Mouse (Mus musculus) intestine, embryonic 16.5 days (tissue): Measurements from ENCODE around the gene Bcs1l. TPM values are rescaled to one million over a fixed set of nuclear protein-coding genes. Genes with fewer than 3 reads are reported as not detected.

Source experiments
- ATAC-seq: fragments of 200-750 bp; cut with Nextera tagmentation; 2 replicates; pipeline ENCODE4 v1.8.0; 2017; ENCODE audit warnings: moderate TSS enrichment, moderate library complexity
- H3K27ac ChIP-seq: fragments of 300-500 bp; sonication (generic); 2 replicates; pipeline ENCODE4 v1.5.1; 2014; ENCODE audit warnings: mild to moderate bottlenecking, low read length
- H3K27me3 ChIP-seq: fragments of 300-500 bp; sonication (generic); replicated peaks from 2 replicates; pipeline ENCODE4 v1.6.1; 2014; ENCODE audit warnings: low read length, control low read depth, mixed read lengths; ENCODE audit not compliant: control insufficient read depth, insufficient read depth
- H3K36me3 ChIP-seq: fragments of 300-500 bp; sonication (generic); 2 replicates; pipeline ENCODE4 v1.6.1; 2014; ENCODE audit warnings: low read length, control low read depth; ENCODE audit not compliant: control insufficient read depth, insufficient read depth
- H3K4me1 ChIP-seq: fragments of 300-500 bp; sonication (generic); 2 replicates; pipeline ENCODE4 v1.6.1; 2014; ENCODE audit warnings: low read length, control low read depth, mixed read lengths; ENCODE audit not compliant: control insufficient read depth, insufficient read depth
- H3K4me2 ChIP-seq: fragments of 300-500 bp; sonication (generic); 2 replicates; pipeline ENCODE4 v1.6.1; 2014; ENCODE audit warnings: low read depth, low read length, control low read depth
- H3K4me3 ChIP-seq: fragments of 300-500 bp; sonication (generic); 2 replicates; pipeline ENCODE4 v1.5.1; 2014; ENCODE audit warnings: mild to moderate bottlenecking, low read length
- H3K9ac ChIP-seq: fragments of 300-500 bp; sonication (generic); 2 replicates; pipeline ENCODE4 v1.6.1; 2014; ENCODE audit warnings: low read depth, low read length
- H3K9me3 ChIP-seq: fragments of 300-500 bp; sonication (generic); 2 replicates; pipeline ENCODE4 v1.6.1; 2016; ENCODE audit warnings: low read length, control low read depth; ENCODE audit not compliant: control insufficient read depth
- WGBS: fragments of 180-500 bp; shearing (Covaris S2); extraction: QIAGEN DNeasy Blood & Tissue Kit; methylation state at CpG from one replicate; pipeline ENCODE4 v1.1.7; 2014; 5-methylcytosine and 5-hydroxymethylcytosine counted together
- polyA plus RNA-seq: library from polyadenylated mRNA; unstranded; fragments of >200 nt; fragmentation: Nextera tagmentation; extraction: Ambion mirVana; gene quantifications from 2 replicates; pipeline ENCODE4 v1.2.1, GENCODE M21; 2015

Bcs1l gene
- polyA plus RNA-seq, 1 experiment from 2014 or later, result 23.3 TPM

GRCm38 (mm10) chr1:74584616-74585398, 3.3 kb upstream of the Bcs1l start:
- Histone ChIP-seq H3K36me3 (peaks cover under 1% of the 10 kb centered on the region; the same call in 1 of the 2 replicates), H3K9me3 (no peaks in the 10 kb centered on the region), H3K9ac (no peak overlapping the region), H3K4me3 (no peak overlapping the region), H3K4me1 (peaks cover 15% of the 10 kb centered on the region), H3K4me2 (no peak overlapping the region), H3K27me3 (no peaks in the 10 kb centered on the region), H3K27ac (no peak overlapping the region)
- ATAC-seq, result no peak
- WGBS, result 94% methylated on average over 3 of the region's 3 CpGs

- Histone ChIP-seq H3K4me1 (peaks cover 15% of the 10 kb centered on the region), H3K4me3 (peak overlapping the region; percentile 87), H3K36me3 (no peaks in the 10 kb centered on the region; the same call in 1 of the 2 replicates), H3K9me3 (no peaks in the 10 kb centered on the region), H3K27me3 (no peaks in the 10 kb centered on the region), H3K9ac (peak overlapping the region; percentile 81), H3K27ac (peak overlapping the region; percentile 83), H3K4me2 (peak overlapping the region; percentile 78)
- WGBS, result 0% methylated on average over 24 of the region's 24 CpGs
- ATAC-seq, result no peak; the same call in 1 of the 2 replicates
These were observed 786 bp upstream of the Bcs1l start for GRCm38 (mm10) chr1:74587233-74587772.

GRCm38 (mm10) chr1:74594434-74594833, 6.3 kb downstream of the Bcs1l start:
- H3K4me3 ChIP-seq, result no peak overlapping the region
- H3K27me3 ChIP-seq, result no peaks in the 10 kb centered on the region
- H3K9ac ChIP-seq, result no peak overlapping the region
- 76% methylated on average over 8 of the region's 8 CpGs for WGBS
- no peaks in the 10 kb centered on the region for H3K4me1 ChIP-seq
- ATAC-seq, result no peak
- no peak overlapping the region for H3K4me2 ChIP-seq
- H3K27ac ChIP-seq, result no peak overlapping the region
- H3K9me3 ChIP-seq, result no peaks in the 10 kb centered on the region
- H3K36me3 ChIP-seq, result peaks cover 12% of the 10 kb centered on the region

GRCm38 (mm10) chr1:74600501-74601266, 12.6 kb downstream of the Bcs1l start:
- H3K27ac ChIP-seq, result peak overlapping the region; percentile 57; the same call in 1 of the 2 replicates
- H3K9ac ChIP-seq, result peak overlapping the region; percentile 85
- no peaks in the 10 kb centered on the region for H3K27me3 ChIP-seq
- 0 out of 2 replicates have a peak, but pooled peaks cover 4% of the 10 kb centered on the region for H3K36me3 ChIP-seq
- H3K4me3 ChIP-seq, result peak overlapping the region; percentile 89
- WGBS, result 8% methylated on average over 26 of the region's 26 CpGs
- ATAC-seq, result peak; percentile 78
- no peaks in the 10 kb centered on the region for H3K9me3 ChIP-seq
- H3K4me2 ChIP-seq, result peak overlapping the region; percentile 68
- peaks cover 10% of the 10 kb centered on the region for H3K4me1 ChIP-seq

- H3K9ac ChIP-seq, result peak within 1 kb of the TSS; percentile 85
- no peaks in the 10 kb centered on the region for H3K9me3 ChIP-seq
- 6% methylated on average over 25 of the region's 25 CpGs for WGBS
- peak within 1 kb of the TSS; percentile 68 for H3K4me2 ChIP-seq
- peak; percentile 92 for ATAC-seq
- 0 out of 2 replicates have a peak, but pooled peaks cover 4% of the 10 kb centered on the region for H3K36me3 ChIP-seq
- H3K27me3 ChIP-seq, result no peaks in the 10 kb centered on the region
- peaks cover 10% of the 10 kb centered on the region for H3K4me1 ChIP-seq
- H3K27ac ChIP-seq, result peak within 1 kb of the TSS; percentile 57; the same call in 1 of the 2 replicates
- H3K4me3 ChIP-seq, result peak within 1 kb of the TSS; percentile 89
These were observed 13.3 kb downstream of the Bcs1l start, which contains the start of the genes Rnf25 and Stk36 for GRCm38 (mm10) chr1:74601267-74601962. Gene Rnf25 (minus strand): TSS chr1:74601397. Gene Stk36 (plus strand): TSS chr1:74601445.

- Histone ChIP-seq H3K4me3 (no peak overlapping the region), H3K4me2 (no peak overlapping the region), H3K9me3 (no peaks in the 10 kb centered on the region), H3K36me3 (no peaks in the 10 kb centered on the region), H3K9ac (no peak overlapping the region), H3K27me3 (no peaks in the 10 kb centered on the region), H3K27ac (no peak overlapping the region), H3K4me1 (no peaks in the 10 kb centered on the region)
- no peak for ATAC-seq
- WGBS, result 90% methylated on average over 1 of the region's 1 CpGs
These were observed 36.1 kb downstream of the Bcs1l start for GRCm38 (mm10) chr1:74624183-74624582.

GRCm38 (mm10) chr1:74626076-74626475, 38.0 kb downstream of the Bcs1l start:
- Histone ChIP-seq H3K27ac (no peak overlapping the region), H3K36me3 (no peaks in the 10 kb centered on the region), H3K27me3 (no peaks in the 10 kb centered on the region), H3K4me1 (no peaks in the 10 kb centered on the region), H3K9ac (no peak overlapping the region), H3K9me3 (no peaks in the 10 kb centered on the region), H3K4me2 (no peak overlapping the region), H3K4me3 (no peak overlapping the region)
- no peak for ATAC-seq
- 84% methylated on average over 4 of the region's 4 CpGs for WGBS

- Histone ChIP-seq H3K9me3 (no peaks in the 10 kb centered on the region), H3K36me3 (no peaks in the 10 kb centered on the region), H3K27ac (no peak overlapping the region), H3K27me3 (no peaks in the 10 kb centered on the region), H3K4me1 (no peaks in the 10 kb centered on the region), H3K9ac (no peak overlapping the region), H3K4me3 (no peak overlapping the region), H3K4me2 (no peak overlapping the region)
- 49% methylated on average over 7 of the region's 7 CpGs for WGBS
- no peak for ATAC-seq
These were observed 39.9 kb downstream of the Bcs1l start for GRCm38 (mm10) chr1:74628001-74628400.
